Mouse (Mus musculus) cortical plate, adult 2 months (tissue): ENCODE results near the gene Vps33b.

Experiments
- CTCF ChIP-seq: fragments of 200-500 bp; IDR thresholded peaks from 2 replicates; pipeline ENCODE4 v1.5.1; 2011; ENCODE audit warnings: mild to moderate bottlenecking, control low read depth, low read length; ENCODE audit not compliant: insufficient read depth; ENCODE audit errors: extremely low read depth
- POLR2A ChIP-seq: fragments of 200-500 bp; IDR thresholded peaks from 2 replicates; pipeline ENCODE4 v1.6.1; 2011; ENCODE audit warnings: mild to moderate bottlenecking, low read length, control low read depth; ENCODE audit not compliant: insufficient read depth; ENCODE audit errors: extremely low read depth

DNA sequence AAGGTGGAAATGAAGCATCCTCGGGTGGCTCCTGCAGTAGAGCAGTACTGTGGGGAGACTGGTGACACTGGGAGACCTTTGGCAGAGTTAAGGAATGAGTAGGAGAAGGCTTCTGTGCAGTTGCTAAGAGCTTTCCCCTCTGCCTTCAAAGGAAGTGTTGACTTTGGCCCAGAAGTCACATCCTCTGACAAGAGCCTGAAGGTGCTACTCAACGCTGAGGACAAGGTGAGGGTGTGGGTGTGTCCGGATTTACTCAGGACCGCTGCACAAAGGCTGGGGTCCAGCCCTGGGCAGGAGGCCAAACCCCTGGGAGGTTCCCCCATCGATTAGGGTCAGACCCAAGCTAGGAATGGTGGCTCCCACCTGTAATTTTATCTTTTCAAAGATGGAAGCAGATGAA is 14.9 kb downstream of the Vps33b start:
- no peak for TF ChIP-seq CTCF
- TF ChIP-seq POLR2A, result no peak
